Mouse (Mus musculus): Measurements from ENCODE around the gene Fam117a.
A peak's percentile ranks its signal among the peaks of the same experiment; 100 is the strongest.

The Fam117a gene

DNA sequence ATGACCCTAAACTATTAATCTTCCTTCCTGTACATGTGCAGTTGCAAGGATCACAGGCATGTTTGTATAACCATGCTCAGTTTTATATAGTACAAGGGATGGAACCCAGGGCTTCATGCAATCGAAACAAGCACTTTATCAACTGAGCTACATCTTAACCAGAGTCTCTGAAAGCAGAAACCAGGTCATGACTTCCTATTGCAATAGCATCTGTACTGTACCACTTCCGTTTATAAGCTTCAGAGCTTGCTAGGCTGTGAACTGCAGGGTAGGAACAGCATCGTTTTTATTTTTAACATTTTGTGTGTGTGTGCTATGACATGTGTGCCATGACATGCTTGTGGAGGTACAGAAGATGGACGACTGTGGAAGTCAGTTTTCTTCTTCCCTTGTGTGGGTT is 3.6 kb upstream of the Fam117a start:
- no peak for DNase-seq (ENCODE audit: low spot score in 2 of 2)

DNA sequence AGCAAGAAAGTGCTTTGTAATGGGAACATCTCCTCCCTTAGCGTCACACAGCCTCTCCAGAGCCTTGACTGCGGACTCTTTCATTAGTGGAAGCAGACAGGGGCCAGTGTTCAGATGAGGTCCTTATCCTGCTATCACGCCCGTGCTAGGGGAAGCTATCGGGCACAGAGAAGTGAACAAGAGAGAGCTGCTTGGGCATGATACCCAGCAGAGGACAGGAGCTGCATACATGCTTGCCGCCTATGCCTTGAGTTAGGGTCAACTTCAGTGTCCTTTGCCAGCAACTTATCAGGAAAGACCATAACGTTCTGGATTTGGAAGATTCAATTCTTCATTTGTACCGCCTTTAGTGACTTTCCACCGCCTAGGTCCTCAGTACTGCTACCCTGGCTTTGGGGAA is 3.0 kb upstream of the Fam117a start:
- DNase-seq (ENCODE audit: low spot score in 2 of 2), result no peak

DNA sequence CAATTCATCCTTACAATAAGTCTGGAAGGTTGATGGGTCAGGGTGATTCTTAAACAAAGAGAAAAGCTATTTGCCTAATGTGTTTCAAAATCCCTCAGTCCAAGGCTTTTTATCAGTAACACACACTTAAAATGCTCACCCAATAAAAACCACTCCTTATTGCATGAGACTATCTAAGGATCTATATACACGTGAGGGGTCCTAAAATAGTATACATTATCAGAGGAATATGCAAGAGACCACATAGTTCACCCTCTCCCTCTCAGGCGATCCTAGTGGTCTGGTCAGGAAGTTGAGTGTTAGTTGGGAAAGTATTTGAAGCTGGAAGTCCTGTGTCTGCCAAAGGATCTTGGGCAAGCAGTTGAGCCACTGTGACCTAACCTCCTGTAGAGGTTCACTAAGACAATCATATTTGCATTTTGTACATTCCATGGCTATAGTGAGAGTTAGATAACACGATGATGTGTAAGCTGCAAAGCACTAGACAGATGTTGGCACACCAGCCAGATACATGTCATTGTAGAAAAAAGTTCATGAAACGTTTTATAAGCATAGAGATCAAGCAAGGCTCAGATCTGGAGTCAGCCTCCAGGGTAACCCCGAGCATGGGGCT is 2.3 kb upstream of the Fam117a start:
- DNase-seq (ENCODE audit: low spot score in 2 of 2), result no peak

DNA sequence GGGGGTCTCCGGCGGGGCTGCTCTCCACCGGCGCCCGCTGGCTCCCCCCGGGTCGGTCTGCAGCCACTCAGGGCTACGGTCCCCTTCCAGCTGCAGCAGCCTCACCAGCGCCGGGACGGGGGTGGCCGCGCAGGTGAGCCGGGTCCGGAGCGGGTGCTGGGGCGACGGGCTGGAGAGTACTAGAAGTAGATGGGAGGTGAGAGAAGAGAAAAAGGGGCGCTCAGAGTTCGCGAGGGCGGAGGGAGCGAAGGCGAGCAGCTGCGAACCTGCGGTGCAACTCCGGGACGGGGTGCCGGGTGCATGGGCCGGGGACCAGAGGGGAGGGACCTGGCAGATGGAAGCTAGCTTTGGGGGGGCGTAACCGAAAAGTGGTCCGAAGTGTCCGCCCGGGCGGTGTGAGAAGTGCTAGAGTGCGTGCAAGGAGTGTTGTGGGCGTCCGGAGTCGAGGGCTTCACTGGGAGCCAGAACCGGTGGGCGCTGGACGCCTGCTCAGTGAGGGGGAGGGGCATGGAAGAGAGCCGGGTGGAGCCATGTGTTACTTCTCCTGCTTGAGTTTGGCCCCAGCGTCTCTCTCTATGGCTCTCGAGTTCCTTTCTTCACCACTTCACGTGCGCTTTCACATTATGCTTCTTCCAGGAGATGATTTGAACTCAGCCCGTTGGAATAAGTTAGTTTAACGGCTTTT is 453 bp downstream of the Fam117a start:
- DNase-seq (ENCODE audit: low spot score in 2 of 2), result peak; percentile 68 to 73

DNA sequence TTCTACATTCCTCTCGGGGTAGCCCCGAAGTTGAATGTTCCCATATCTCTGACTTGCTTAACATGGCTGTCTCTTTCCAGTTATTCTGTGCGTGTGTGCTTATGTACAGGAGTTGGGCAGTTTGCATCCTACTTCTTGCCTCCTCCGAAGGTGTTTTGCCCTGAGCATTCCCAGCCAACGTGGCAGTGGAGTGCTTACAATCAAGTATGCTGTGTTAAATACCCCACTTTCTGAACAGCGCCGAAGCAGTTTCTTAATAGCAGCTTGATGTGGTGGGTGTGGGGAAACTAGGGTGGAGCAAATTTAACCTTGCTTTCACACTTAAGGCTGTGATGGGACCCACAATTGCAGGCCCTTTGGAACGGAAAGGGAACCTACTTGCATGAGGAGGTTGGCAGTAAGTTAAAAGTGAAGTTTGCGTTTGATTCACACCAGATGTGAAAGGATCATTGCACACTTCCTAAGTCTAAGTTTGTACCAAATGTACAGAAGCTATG is 1.1 kb downstream of the Fam117a start:
- DNase-seq (ENCODE audit: low spot score in 2 of 2), result no peak

DNA sequence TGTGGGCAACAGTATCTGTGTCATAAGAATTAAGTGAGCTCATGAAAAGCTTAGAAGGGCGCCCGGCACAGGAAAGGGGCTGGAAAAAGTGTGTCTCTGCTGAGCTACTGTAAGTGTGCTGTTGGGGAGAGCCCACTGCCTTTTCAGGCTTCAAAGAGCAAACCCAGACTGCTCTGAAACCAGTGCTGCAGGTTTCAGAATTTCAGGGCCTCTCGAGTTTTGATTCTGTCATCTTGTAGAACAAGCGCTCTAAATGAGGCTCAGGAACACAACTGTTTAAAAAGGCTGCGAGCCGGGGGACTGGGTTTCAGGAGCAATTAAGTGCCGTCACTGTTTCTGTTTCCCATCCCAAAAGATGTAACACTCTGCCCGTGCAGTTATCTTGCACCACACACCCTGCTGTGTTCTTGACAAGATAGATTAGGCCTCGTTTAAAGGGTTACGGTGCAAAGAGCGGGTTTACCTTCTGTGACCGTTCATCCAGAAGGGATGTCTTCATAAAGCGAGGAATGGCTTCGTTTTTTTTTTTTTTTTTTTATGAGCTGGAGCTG is 2.7 kb downstream of the Fam117a start:
- no peak for DNase-seq (ENCODE audit: low spot score in 2 of 2)

DNA sequence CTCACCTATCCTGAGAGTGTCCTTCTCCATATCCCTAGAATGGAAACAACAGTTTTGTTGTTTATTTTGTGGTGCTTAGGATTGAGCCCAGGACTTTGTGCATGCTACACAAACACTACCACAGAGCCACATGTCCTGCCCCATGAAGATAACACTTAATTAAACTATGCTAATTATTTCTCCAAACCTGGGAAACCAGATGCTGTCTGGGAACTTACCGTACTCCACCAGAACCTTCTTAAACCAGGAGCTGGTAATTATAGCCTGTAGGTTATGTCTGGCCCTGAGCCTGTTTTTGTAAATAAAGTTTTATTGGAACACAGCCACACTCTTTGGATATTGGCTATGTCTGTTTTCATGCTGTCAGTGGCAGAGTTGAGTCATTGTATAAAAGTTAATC is 3.4 kb downstream of the Fam117a start:
- DNase-seq (ENCODE audit: low spot score in 2 of 2), result no peak

DNA sequence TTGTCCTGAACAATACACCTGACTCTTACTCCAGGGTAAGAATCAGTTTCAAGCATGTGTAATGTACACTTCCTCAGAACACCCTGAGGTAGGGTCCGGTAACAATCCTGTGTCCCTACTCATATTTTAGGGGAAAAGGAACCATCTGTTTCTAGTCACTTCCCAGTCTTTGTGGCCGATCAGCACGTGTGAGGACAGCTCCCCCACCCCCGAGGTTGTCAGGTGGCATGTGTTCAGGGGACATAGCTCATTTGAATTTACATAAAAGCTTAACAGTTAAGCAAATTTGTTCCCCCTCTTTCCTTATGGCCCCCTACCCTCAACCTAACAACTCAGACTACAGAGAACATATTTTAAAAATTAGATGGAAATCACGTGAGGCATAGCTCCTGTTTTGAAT is 3.8 kb downstream of the Fam117a start:
- DNase-seq (ENCODE audit: low spot score in 2 of 2), result no peak

DNA sequence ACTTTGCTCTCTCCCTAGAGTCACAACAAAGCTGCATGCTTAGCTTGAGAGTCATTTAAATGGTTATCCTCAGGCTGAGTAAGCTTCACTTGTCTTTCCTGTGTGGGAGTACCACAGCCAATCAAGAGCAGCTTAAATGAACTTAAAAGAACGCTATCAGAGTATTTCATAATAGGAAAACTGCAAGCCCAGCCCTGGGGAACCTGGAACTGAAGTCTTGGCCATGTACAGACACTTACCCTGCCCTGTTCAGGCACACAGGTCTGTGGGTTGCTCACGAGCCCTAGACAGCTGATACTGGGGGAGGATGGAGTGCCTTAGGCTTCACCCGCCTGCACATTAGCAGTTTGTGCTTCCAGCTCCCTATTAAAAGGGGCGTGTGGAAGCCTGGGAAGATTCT is 6.4 kb downstream of the Fam117a start:
- no peak for DNase-seq (ENCODE audit: low spot score in 2 of 2)

DNA sequence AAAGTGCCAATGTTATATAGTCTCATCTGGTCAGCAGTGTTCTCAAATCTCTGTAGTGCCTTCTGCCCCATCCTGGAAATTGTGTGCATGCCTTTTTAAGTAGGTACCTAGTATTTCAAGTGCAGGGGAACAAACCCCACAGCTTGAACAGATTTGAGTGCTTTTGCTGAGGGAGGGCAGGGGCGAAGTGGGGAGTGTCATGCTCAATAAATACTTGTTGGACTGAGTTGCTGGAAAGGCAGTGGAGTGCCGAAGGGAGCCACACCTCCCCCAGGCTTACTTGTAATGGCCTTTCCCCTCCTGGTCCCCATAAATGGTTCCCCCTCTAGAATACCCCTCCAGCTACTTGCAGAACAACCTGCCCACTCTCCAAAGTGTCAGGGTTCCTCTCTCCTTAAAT is 7.4 kb downstream of the Fam117a start:
- DNase-seq (ENCODE audit: low spot score in 2 of 2), result no peak

DNA sequence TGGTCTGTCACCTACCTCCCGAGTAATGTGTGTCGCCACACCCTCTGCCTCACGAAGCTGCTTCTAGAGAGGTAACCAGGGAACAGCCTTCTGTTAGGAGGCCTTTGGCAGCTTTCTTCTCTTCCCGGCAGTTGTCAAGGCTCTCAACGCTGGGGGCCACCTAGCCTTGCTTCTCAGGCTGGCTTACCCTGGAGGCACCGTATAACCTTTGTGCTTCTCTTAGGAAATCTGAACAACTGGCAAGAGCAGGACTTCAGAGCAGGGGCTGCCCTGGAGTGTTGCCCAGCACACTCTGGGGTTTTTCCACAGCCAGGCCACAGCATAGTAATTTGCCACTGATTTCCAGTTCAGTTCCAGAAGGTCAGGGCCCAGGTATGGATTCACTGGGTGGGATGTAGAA is 13.5 kb downstream of the Fam117a start:
- no peak for DNase-seq (ENCODE audit: low spot score in 2 of 2)

DNA sequence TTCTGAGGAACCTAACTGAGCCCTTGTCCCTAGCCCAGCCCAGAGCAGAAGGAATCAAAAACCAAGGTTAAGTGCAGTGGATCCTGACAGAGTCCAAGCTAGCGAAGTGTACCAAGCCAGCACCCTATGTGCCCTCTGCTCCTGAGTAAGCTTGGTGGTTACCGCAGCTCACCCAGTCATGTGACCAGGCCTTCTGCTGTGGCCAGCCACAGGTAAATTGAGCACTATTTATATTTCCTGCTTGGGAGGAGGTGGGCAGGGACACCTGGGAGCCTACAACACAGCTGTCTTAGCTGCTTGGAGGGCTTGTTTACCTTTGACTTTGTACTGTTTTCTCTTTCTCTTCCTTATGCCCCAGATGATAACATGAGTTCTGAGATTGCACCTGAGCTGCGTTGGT is 14.1 kb downstream of the Fam117a start:
- peak; percentile 39 to 49 for DNase-seq (ENCODE audit: low spot score in 2 of 2)

DNA sequence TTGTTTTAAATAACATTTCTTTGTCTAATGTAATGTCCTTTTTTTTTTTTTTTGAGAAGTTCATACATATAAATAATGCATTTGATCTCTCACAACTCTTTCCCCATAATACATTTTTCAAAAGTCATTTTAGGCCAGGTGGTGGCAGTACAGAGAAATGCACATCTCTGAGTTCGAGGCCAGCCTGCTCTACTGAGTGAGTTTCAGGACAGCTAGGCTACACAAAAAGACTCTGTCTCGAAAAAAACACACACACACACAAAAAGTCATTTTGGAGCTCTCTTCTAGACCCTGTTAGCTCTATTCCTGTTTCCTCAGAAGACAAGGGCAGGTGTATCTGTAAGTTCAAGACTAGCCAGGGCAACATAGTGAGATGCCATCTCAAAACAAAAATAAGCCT is 15.9 kb downstream of the Fam117a start:
- DNase-seq (ENCODE audit: low spot score in 2 of 2), result no peak

DNA sequence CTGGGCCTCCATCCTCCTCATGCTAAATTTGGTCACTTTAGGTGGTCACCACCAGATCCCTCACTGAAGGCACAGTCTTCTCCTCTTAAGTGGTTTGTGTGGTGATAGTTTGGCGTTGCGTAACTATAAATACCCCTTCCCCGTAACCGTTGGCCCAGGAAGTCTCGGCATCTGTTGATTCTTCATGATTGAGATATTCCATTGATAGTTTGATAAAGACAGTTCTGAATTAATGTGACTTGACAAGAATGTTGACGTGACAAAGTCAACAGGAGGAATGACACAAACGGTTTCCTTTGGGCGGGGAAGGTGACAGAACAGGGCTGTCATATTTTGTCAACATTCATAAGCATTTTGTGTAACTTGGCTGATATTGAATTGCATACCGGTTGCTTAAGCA is 16.4 kb downstream of the Fam117a start:
- no peak for DNase-seq (ENCODE audit: low spot score in 2 of 2)

DNA sequence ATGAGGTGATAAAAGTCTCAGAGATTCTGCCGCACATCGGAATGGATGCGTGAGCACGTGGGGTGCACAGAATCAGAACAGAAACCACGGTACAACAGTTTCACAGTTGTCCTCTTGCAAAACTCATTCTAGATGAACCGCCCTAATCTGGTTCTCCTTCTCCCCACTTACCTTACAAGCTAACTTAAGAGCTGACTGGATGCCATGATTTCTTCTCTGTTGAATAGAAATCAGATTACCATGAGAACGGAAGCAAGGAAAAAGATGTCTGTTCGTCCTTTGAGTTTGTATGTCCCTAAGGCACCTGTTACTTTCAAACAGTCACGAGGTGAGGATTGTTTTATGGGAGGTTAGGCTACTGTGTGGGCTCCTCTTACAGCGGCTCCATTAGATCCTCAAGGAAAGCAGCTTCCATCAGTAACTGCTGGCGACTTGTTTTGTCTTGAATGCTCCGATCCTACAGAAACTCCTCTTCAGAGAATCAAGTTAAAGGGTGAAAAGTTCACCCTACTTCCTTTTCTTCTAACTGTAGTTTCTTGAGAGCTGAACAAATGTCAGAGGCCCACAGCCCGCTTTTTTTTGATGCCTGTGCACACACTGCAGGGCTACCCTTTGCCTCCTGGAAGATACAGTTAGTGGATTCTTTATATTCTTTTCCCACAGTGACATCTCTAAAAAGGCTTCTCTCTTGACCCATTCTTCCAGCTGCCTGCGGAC is 17.6 kb downstream of the Fam117a start:
- peak in 1 of 2 experiments; percentile 41 for DNase-seq (ENCODE audit: low spot score in 2 of 2)

DNA sequence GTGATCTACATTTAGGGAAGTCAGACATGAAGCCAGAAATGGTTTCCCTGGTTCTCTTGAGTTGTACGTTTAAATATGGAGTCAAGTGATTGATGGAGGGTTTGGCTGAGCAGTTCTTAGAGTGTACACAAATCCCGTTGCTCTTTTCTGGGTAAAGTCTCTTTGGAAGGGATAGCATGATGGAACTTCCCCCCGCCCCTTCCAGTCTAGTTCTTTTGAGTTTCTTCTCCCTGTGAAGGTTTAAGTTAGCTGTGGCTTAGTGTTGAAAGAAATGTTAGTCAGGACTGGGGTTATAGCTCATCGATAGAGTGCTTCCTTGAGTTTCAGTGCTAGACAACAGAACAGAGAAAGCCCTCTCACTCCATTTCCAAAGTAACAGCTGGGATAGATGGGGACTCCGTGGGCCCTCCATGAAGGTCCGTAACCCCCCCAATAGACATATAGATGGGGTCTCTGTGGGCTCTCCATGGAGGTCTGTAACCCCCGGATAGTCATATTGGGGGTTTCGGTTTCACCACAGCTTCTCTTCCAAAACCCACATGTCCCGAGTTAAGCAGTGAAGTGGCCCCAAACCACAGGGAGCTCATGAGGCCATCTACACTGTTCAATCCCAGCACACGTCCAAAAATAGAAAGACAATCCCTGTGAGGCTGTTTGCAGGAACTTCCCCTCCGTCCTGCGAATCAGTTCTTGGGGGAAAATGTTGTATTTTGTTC is 18.3 kb downstream of the Fam117a start:
- no peak for DNase-seq (ENCODE audit: low spot score in 2 of 2)

DNA sequence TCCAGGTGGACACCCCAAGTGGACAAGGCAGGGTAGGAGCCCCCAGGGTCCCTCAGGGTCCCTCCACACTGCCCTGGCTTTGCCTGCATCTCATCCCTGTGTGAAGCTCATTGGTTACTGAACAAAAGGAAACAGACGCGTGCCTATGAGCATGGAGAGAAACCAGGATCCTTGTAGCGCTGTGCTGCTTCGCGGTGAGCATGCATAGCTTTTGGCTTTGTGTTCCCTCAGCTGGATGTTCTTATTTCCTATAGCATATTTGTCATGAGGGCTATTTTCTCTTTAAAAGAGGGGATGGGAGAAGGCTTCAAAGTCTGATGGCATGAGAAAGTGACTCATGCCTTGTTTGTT is 18.8 kb downstream of the Fam117a start:
- peak in 1 of 2 experiments; percentile 31 for DNase-seq (ENCODE audit: low spot score in 2 of 2)

DNA sequence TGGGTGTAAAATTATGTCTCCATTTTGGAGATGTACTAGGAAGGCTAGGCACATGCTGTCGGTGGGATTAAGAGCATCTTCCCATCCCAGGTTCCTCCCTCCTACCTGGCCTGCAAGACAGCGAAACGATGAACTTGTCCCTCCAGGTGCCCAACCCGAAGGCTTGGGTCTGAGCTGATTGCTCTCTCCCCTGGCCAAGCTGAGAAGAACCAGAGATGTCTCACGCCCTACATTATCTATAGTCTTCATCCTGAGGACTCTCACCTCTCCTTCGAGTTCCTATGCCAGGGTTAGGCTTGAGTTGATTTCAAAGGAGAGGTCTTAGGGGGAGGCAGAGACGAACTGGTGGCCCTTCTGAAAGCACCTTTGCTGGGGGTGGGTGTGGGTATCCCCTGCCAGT is 19.2 kb downstream of the Fam117a start:
- no peak for DNase-seq (ENCODE audit: low spot score in 2 of 2)

DNA sequence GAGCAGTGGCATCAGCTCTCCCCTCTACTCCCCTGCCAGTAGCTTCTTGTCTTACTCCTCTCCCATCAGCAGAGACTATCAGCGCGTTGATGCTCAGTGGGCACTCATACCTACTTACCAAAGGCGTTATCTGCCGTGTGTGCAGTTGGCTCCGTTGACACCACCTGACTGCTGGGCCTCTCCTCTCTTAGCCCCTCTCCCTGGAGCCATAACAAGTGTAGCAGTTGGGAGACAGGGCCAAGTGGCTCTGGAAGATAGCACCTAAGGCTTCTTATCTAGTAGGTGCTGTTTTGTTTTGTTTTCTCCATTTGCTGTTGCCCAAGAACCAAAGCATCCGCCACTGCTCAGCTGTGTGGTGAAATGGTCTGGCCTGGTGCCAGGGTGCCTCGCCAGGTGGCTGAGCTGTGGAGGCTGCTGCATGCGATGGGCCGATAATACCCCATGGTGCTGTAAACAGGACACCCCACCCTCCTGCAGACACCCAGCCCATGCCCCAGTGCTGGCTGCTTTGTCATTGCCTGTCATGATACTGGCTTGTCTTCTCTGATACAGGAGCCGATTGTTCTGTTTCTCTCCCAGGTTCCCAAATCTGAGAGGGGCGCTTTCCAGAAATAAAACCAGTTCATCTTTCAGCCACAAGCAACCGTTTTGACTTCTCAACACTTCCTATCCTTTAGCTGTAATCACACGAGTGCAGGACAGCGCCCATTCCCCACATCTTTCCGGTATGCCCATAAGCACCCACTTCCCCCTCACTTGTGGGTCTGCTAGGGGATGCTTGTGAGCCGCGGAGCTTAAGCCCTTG is 19.9 kb downstream of the Fam117a start:
- DNase-seq (ENCODE audit: low spot score in 2 of 2), result peak; percentile 88 to 89

DNA sequence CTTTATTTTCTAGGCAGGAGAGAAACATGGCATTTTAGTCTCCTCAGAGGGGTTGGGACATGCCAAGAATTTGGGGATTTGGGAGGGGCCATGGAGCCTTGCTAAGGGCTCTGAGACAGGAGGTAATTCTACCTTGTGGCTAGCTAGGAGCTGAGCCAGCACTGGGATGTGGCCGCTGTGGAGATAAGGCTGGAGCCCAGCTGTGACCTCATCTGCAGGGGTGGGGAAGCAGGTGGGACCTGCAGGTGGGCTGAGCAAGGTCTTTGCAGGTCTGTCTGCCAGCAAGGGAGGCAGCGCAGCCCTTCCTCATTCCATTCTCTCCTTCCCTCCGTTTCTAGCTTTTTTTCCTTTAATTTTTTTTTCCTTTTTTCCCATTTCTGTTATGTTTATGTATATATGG is 21.4 kb downstream of the Fam117a start:
- peak; percentile 48 to 59 for DNase-seq (ENCODE audit: low spot score in 2 of 2)

DNA sequence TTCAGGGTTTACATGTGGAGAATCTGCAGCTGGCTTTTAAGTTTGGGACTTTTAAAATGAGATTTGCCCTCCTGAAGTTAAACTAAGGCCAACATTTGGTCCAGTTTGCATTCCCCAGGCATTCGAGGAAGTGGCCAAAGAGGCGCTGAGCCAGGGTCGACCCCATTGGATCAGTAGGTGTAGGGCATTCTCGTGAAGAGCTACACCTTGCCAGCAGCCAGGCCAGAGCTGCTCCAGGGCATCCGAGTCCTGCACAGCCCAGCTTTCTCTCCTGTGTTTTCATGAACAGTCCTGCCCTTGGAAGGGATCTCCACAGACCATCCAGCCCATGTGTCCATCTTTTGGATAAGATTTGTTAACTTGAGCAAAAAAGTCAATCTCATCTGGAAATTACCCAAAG is 27.6 kb downstream of the Fam117a start:
- no peak for DNase-seq (ENCODE audit: low spot score in 2 of 2)

Measured in thymus, postnatal 10 days (tissue).